Mouse (Mus musculus) layer of hippocampus, adult 18-20 months (tissue): ENCODE data around the gene Insig1. TPM values are rescaled to one million over a fixed set of nuclear protein-coding genes. Genes with fewer than 3 reads are reported as not detected.
A peak's percentile ranks its signal among the peaks of the same experiment; 100 is the strongest.

Source experiments
- DNase-seq, 2 experiments: peaks; one replicate each; pipeline ENCODE4 v3.0.0; 2022; ENCODE audit warnings: low spot score in 2 of 2
- total RNA-seq, 2 experiments: library from RNA; stranded (reverse); gene quantifications; 2 replicates each; pipeline ENCODE4 v1.2.3; 2021

Insig1 gene
- total RNA-seq, 2 experiments from 2014 or later, result 62.3 to 62.5 TPM

DNA sequence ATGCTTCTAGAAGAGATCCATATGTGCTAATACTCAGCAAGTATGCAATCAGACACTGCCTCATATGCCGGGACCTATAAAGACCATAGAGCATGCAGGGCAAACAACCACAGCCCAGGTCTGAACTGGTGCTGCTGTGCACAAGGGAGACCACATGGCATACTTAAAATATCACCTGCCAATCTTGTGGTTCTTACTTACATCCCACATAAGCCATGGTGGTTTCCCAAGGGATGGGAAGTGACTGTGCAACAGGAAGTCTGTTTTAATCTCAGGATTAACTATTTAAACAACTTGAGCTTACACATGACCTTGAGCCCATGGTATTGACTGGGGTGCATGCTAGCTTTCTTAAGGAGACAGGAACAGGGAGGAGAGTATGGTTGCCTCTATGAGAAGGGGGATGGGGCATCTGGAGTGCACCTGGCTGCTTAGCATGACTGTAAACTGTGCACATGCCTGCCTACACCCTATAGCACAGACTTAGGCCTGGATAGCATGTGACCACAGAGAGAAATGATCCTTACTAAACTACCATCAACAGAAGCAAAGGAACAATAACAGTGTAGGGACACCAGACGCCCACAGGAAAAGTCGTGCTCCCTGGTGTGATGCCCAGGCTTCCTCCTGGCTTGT is 7.1 kb upstream of the Insig1 start:
- no peak for DNase-seq

DNA sequence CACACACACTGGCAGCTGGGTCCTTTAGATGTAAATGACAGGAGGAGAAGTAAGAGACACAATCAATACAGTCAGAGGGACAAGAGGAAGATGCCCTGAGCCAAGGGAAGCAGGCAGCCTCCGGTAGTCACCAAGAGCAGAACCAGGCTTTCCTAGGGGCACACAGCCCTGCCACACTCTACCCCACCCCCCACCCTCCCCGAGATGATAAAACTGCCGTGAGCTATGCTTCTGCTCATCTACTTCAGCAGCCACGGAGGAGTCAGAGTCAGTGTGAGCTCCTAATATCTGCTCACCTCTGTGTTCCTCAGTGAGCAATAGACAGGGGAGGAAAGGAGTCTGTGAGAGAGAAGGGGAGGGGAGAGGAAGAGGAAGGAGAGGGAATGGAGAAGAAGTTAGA is 5.9 kb upstream of the Insig1 start:
- no peak for DNase-seq

DNA sequence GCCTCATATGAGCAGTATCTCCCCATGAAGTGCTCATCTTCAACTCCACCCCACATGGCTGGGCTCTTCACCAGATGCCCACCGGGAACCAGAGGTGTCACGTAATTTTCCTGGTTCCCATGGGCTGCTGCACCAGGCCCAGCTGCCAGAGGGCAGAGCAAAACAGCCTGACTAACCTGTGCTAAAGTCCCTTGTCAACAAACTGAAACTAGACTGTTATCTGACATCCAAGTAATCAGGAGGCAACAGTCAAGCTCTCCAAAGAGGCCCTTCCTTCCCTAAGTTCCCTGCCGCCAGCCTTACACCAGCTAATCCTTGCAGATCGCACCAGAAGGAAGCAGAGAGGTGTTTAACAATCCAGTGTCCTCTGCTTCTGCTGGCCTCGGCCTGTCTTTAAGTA is 4.9 kb upstream of the Insig1 start:
- no peak for DNase-seq

DNA sequence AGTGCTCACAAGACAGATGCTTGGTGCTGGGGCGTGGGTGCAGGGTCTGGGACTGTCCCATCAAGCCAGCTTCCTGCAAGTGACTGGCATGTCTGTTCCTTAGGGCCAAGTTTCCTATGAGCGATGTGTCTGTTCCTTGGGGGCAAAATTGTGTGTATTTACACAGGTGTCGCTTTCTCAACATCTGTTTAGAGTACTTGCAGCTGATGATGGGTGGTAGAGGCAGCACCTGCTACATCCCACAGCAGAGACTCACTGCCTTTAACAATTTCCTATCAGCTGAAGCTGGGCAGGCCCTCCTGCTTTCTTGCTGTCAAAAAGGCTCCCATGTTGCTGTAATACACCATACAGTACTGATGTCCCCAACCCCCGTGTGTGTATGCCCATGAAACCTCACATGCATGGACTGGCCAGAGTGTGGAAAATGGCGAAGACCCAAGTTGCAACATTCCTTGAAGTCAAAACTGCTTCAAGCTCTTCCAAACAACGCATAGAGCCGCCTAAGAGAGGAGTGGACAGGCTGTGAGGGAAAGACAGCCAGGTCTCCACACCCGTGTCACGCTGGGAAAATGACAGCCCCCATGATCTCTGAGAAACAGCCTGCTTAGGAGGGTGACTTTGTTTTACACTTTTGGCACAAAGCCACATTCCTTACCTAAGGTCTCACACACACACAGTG is 875 bp upstream of the Insig1 start:
- DNase-seq, result peak in 1 of 2 experiments; percentile 8

DNA sequence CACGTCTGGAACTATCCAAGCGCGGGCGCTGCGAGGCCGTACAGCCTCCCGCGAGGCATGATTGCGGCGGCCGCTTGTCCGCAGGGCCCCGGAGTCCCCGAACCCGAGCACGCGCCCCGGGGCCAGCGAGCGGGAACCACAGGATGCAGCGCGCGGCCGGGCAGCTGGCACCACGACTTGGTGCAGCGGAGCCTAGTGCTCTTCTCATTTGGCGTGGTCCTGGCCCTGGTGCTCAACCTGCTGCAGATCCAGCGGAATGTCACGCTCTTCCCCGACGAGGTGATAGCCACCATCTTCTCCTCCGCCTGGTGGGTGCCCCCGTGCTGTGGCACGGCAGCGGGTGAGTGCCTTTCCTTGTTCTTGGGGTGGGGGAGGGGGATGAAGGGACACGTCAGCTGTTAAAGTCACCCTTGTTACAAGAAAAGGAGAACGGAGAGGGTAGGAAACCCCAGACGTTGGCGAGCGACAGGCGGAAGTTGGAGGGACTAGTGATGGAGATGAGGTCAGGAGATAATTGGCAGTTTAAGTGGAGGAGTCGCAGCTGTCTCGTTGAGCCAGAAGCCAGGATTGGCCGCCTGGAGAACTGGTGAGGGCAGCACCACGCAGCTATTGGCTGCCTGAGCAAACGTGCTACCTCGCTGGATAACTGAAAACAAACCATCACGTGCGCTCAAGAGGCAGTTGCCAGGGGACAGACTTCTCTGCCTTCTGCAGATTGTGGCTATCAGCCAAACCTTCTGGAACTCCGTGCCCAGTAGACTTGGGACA is 477 bp downstream of the Insig1 start:
- peak; percentile 89 to 93 for DNase-seq

DNA sequence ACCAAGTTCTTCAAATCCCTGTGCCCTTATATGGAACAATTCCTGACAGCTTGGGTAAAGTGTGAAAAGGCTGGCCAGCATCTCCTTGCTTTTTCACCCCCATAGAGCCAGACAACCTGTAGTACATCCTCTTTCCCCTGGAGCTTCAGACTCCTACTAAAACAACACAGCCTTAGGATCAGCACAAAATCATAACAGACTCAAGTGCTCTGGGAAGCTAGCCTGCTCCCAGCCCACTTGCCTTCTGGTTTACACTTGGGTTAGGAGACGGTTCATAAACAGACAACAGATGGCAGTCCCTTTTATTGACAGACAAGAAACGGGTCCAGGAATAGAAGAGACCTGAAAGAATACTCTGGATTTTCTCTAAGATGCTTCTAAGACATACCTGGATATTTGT is 8.3 kb downstream of the Insig1 start:
- DNase-seq, result peak; percentile 22 to 71

DNA sequence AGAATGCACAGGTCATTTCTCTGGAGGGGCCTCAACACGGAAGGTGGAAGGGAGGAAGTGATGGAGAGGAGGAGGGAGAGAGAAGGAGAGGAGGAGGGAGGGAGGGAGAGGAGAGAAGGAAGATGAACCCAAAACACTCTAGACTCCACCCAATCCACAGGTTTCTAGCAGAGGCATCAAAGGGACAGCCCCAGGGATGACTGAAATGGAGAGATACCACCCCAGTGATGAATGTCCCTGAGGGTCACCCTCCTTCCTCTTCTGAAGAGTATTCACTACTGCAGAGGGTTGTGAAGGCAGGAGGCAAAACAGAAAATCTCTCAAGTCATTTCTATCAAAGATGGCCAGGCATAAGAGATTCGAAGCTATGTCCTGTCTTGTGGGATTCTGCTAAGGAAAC is 10.0 kb downstream of the Insig1 start:
- DNase-seq, result no peak

DNA sequence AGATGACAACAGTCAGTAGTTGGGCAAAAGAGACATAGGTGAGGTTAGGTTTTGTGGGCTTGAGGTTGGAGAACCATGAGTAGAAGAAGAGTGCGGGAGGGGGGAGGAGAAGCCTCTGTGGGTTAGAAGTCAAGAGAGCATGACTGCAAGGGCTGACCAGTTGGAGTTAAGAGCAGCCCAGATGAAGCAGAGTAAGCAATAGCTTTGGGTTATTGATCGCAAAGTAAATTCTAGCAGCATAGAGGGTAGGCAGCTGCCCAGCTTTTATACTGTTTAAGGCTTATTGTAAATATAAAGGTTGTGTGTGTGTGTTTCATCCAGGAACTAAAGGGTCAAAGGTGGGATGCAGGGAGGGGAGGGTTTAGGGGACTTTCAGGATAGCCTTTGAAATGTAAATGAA is 10.7 kb downstream of the Insig1 start:
- DNase-seq, result no peak

DNA sequence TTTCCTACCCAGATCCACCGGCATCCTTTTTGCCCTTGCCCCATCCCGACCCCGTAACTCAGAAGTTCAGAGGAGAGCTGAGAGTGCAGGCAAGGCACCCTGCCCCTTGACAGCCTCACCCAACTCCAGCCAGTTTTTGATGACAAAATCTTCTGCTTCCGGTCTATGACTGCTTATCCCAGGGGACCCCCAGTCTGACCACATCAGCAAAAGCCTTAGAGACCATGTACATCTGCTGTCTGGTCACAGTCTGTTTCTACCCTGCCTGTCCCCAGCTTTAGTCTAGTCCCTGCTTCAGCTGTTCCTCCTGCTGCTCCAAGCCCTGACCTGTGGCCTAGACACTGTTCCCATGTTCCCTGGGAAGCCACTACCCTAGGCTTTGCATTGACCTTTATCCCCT is 11.1 kb downstream of the Insig1 start:
- no peak for DNase-seq

DNA sequence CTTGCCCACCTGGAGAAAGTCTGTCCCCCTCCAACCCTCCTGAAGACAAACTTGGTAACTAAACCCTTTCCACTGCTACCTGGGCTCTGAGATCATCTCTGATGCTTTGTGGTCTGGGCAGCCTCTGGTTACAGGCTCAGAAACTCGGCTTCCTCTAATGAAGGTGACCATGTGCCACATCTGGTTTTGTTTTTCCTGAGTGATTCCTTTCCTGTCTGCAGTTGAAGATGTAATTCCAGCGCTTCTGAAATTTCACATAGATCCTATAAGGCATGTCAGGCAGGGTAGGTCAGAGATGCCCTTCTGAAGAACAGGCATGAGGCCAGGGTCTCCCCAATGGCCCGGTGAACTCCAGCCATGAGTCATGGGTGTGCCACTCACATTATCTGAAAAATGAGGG is 11.6 kb downstream of the Insig1 start:
- DNase-seq, result no peak

DNA sequence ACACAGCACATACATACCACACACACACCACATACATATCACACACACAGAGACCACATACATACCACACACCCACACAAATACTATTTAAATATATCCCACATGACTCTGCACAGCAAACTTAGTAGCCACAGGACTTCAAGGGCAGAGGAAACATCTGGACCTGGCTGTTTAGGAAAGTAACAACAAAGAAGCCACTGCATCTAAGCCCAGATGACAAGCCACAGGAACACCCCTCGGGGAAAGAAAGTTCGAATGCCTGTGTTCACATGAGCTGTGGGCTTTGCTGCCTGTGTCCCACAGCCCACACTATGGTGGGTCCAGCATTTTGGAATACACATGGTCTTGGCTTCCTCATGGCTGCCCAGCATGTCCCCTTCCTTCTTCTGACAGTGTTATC is 13.6 kb downstream of the Insig1 start:
- no peak for DNase-seq

DNA sequence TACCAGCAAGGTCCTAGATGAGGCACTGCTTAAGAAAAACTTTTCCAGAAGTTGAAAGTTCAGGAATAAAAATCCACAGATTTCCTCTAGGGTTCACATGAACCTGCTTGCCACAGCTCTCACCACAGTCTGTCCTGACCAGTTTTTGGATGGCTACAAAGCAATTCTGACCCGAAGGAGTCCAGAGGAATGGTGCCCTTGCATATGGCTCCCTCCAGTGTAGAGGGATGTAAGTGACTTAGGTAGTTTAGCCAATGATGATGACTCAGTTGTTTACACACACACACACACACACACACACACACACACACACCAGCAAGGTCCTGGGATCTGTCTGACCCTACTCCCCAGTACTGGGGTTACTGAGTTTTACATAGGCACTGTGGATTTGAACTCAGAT is 19.4 kb downstream of the Insig1 start:
- DNase-seq, result no peak

DNA sequence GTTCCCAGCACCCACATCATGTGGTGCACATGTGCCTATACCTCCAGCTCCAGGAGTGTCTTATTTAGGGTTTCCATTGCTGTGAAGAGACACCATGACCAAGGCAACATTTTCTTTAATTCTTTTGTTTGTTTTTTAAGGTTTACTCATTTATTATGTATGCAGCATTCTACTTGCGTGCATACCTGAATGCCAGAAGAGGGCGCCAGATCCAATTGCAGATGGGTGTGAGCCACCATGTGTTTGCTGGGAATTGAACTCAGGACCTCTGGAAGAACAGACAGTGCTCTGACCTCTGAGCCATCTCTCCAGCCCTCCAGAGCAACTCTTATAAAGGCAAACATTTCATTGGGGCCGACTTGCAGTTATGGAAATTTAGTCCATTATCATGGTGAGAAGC is 21.2 kb downstream of the Insig1 start:
- no peak for DNase-seq

DNA sequence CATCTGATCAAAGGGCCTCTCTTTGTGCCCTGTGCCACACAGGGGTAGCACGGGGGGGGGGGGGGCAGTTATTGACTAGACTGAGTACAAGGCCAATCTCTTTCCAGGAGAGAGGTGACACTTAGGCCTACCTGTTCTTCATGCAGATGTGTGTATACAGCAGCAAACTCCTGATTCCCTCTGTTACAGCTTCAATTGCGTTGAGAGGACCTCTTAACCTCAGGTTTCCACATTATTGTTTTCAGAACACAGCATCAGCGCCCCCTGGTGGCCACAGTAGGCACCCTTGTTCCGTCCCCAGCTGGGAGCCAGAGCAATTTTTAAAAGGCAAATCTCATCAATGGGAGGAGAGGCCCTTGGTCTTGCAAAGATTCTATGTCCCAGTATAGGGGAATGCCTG is 22.7 kb downstream of the Insig1 start:
- peak; percentile 57 to 86 for DNase-seq

DNA sequence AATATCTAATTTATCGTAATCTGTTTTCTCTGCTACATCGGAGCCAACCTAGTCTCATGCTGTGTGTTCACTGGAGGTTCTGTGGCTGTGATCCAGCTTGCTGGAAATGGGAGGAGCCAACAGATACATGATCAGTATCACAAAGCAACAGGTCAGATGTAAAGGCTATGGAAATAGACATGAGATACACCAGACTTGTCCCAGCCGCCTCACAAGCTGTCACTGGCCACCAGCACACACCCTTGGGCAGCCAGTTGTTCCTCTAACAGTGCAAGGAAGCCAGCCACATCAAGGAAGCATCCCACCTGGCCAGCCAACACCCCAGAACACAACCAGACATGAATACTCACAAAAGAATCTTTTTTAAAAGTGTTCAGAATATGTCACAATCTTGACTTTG is 23.2 kb downstream of the Insig1 start:
- no peak for DNase-seq

DNA sequence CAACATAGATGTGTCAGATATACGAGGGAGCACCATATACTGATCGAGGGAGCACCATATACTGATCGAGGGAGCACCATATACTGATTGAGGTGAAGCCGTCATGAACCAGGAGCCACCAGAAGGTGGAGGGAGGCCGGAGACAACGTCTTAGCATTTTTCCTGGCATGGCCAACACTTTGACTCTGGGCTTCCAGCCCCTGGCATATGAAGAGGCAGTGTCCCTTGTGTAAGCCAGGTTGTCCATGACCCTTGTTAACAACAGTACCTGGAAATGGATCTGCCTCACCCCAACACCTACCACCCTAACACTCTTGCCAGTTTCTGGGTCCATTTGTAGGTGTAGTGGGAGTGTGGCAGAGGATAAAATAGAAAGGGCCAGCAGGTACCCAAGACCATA is 23.7 kb downstream of the Insig1 start:
- DNase-seq, result no peak

DNA sequence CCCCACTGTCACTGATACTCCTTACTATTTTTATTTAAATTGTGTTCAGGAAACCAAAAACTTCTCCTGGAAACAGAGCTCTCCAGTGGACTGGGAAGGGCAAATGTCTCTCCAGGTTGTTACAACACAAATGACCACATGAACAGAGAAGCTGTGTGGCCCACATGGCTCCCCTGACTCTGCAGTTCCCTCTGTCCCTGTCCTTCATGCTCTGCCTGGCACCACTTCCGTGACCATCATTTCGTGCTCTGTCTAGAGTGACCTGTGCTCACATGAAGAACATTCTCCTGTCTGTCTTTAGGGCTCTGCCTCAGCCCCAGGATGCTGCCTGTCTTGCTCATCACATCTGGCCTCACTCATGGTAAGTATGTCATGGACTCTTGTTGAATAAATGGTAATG is 24.5 kb downstream of the Insig1 start:
- DNase-seq, result no peak

DNA sequence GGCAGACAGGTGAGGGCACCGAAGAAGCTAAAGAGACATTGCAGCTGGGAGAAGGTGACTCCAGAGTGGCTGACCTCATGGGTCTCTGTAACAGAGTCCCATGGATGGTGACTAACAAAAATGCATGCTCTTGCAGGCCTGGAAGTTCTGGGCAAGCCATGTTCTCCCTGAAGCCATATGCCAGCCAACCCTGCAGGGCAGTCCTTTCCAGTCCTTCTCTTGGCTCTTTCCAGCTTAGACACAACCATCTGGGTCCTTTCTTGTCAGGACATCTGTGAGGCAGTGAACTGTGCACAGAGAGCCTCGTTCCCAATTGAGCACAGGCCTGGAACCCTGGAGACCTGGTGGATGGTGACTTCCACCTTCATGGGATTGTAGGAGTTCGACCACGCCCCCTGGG is 35.8 kb downstream of the Insig1 start:
- DNase-seq, result no peak

DNA sequence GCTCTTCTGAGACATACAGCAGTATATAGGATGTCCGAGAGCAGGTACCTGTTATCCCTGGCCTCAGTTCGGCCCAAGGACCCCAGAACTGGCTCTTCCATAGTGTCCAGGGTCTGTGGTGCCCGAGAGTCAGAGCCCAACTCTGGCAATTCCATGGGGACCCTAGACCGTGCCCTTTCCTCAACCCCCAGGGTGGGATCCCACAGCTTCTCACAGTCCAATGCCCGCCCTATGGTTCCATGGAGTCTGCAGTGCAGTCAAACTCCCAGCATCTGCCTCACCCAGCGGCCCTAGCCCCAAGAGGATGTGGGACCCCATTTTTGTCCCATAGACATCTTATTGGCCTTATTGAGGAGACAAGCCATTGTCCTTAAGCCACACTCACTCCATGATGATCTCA is 36.8 kb downstream of the Insig1 start:
- no peak for DNase-seq

DNA sequence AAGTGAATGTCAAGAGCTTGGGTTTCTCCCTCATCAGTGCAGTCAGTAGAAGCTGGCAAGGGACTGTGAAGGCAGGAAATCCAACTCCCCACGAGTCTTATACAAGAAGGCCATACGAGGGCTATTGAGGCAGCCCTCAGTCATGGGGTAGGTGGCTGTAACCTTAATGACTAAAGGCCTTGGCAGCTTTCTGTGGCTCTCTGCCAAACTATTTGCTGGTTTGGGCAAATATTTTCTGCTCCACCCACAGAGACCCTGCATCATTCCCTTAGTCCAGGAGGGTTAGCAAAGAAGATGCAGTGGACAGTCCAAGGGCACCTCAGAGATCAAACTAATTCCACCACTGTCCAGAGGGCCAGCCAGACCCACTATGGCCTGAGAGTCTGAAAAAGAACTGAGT is 39.7 kb downstream of the Insig1 start:
- DNase-seq, result no peak

DNA sequence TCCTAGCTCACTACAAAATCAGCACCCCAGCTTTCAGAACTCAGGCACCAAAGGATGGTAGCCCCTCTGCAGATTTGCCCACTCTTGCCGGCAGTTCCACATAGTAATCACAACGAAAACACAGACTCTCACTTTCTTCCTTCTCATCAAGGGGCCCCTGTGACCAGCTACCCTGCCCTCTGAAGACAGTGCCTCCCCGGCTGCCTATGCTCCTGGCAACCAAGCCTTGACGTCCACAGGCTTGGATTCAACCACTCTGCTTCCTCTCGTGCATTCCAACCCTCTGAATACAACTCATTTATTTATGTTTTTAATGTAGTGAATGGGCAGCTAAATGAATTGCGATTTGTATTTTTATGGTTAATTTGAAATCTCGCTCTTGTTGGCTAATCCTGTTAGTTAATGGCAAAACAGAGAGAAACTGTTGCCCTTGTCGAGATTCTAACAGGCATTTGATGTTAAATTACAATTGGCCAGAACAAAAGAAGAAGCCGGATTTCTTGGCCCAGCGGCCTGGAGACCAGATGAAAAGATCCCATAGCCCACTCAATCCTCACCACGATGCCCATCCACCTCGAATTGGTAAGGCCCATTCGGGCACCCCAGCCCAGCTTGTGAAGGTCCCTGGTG is 46.2 kb downstream of the Insig1 start:
- no peak for DNase-seq

DNA sequence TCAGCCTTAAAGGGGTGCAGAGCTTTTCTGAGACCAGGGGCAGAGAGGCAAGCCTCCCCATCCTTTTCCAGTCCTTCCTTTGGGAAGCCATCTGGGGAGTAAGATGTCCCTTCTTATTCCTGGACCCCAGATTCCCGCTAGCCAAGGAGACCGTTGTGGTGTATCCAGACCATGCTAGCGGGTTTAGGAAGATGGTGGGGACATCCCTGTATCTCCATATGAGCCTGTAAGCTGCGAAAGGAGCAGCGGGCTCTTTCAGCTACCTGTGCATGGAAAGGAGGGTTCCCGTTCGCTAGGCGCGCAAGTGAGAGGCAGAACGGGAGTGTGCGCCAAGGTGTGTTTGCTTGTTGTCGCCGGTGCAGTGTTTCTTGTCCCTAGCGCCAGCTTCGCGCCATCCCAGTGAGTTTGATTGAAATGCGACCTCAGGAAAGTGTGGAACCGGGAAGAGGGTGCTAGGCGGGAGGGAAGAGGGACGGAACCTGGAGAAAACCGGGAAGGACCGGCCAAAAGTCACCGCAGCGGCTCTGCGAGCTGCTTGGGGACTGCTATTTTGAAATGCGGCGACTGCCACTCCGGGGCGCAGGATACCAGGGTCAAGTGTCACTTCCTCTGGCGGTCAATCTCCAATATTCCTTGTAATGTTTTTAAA is 46.8 kb downstream of the Insig1 start:
- DNase-seq, result no peak
